Mouse (Mus musculus): ENCODE data around the gene Cyp21a1. TPM values are rescaled to one million over a fixed set of nuclear protein-coding genes. Genes with fewer than 3 reads are reported as not detected.
"Not testable (repeated sequence)": the region's sequence is repeated elsewhere in the genome, so short reads cannot be mapped to it uniquely, and the experiment has no call there.

Gene Cyp21a1
- polyA plus RNA-seq, 1 experiment from 2014 or later = not detected

- H3K4me2 ChIP-seq (replicated peaks); H3K27me3 ChIP-seq; ATAC-seq (ENCODE audit: low FRiP score, low read depth); H3K9ac ChIP-seq; H3K4me1 ChIP-seq; H3K9me3 ChIP-seq; H3K4me3 ChIP-seq; H3K36me3 ChIP-seq; H3K27ac ChIP-seq: not testable (repeated sequence)
- 95% methylated on average over 16 of the region's 16 CpGs for WGBS
These were observed 3.5 kb downstream of the Cyp21a1 start for GRCm38 (mm10) chr17:34800781-34801305.

- Histone ChIP-seq H3K9me3 (no peaks in the 10 kb centered on the region), H3K9ac (no peak overlapping the region), H3K4me1 (no peaks in the 10 kb centered on the region), H3K36me3 (no peaks in the 10 kb centered on the region), H3K27ac (no peak overlapping the region), H3K4me2 (replicated peaks) (no peak overlapping the region), H3K27me3 (no peaks in the 10 kb centered on the region), H3K4me3 (no peak overlapping the region)
- no peak for ATAC-seq (ENCODE audit: low FRiP score, low read depth)
- WGBS = 90% methylated on average over 4 of the region's 4 CpGs
These were observed 4.8 kb downstream of the Cyp21a1 start for GRCm38 (mm10) chr17:34799531-34799925.

- ATAC-seq (ENCODE audit: low FRiP score, low read depth) = no peak
- Histone ChIP-seq H3K4me3 (no peak overlapping the region), H3K9me3 (no peaks in the 10 kb centered on the region)
These were observed 5.4 kb downstream of the Cyp21a1 start for GRCm38 (mm10) chr17:34798866-34799530.

GRCm38 (mm10) chr17:34798071-34798470, 6.3 kb downstream of the Cyp21a1 start:
- H3K4me1 ChIP-seq; H3K4me2 ChIP-seq (replicated peaks); H3K36me3 ChIP-seq; ATAC-seq (ENCODE audit: low FRiP score, low read depth); H3K4me3 ChIP-seq; H3K9ac ChIP-seq; H3K27me3 ChIP-seq; H3K9me3 ChIP-seq; H3K27ac ChIP-seq: not testable (repeated sequence)
- WGBS = 82% methylated on average over 6 of the region's 7 CpGs

More at GRCm38 (mm10) chr17:34798866-34799530, 5.4 kb downstream of the Cyp21a1 start:
- Histone ChIP-seq H3K27me3 (no peaks in the 10 kb centered on the region), H3K9ac (no peak overlapping the region), H3K4me2 (replicated peaks) (no peak overlapping the region), H3K27ac (no peak overlapping the region), H3K36me3 (no peaks in the 10 kb centered on the region), H3K4me1 (no peaks in the 10 kb centered on the region)
- 89% methylated on average over 14 of the region's 17 CpGs for WGBS

GRCm38 (mm10) chr17:34797211-34797995, 7.0 kb downstream of the Cyp21a1 start:
- not testable (repeated sequence) for H3K4me1 ChIP-seq; ATAC-seq (ENCODE audit: low FRiP score, low read depth); H3K27ac ChIP-seq; H3K9ac ChIP-seq; H3K9me3 ChIP-seq; H3K27me3 ChIP-seq; H3K4me3 ChIP-seq; H3K4me2 ChIP-seq (replicated peaks); H3K36me3 ChIP-seq
- WGBS = 89% methylated on average over 10 of the region's 10 CpGs

GRCm38 (mm10) chr17:34796311-34797140, 7.8 kb downstream of the Cyp21a1 start:
- H3K9ac ChIP-seq = no peak overlapping the region
- peaks cover 6% of the 10 kb centered on the region for H3K9me3 ChIP-seq
- H3K4me3 ChIP-seq = no peak overlapping the region
- no peak for ATAC-seq (ENCODE audit: low FRiP score, low read depth)
- 82% methylated on average over 8 of the region's 8 CpGs for WGBS
- H3K4me1 ChIP-seq = no peaks in the 10 kb centered on the region
- no peak overlapping the region for H3K27ac ChIP-seq
- no peak overlapping the region for H3K4me2 ChIP-seq (replicated peaks)
- H3K36me3 ChIP-seq = no peaks in the 10 kb centered on the region
- no peaks in the 10 kb centered on the region for H3K27me3 ChIP-seq

- Histone ChIP-seq H3K27ac (no peak overlapping the region), H3K27me3 (no peaks in the 10 kb centered on the region), H3K4me3 (no peak overlapping the region), H3K4me2 (replicated peaks) (no peak overlapping the region), H3K4me1 (no peaks in the 10 kb centered on the region), H3K36me3 (no peaks in the 10 kb centered on the region), H3K9me3 (peaks cover 6% of the 10 kb centered on the region), H3K9ac (no peak overlapping the region)
- WGBS = 63% methylated on average over 9 of the region's 9 CpGs
- no peak for ATAC-seq (ENCODE audit: low FRiP score, low read depth)
These were observed 8.7 kb downstream of the Cyp21a1 start for GRCm38 (mm10) chr17:34795633-34796032.

GRCm38 (mm10) chr17:34795016-34795415, 9.3 kb downstream of the Cyp21a1 start:
- no peak overlapping the region for H3K4me3 ChIP-seq
- no peaks in the 10 kb centered on the region for H3K36me3 ChIP-seq
- WGBS = 81% methylated on average over 10 of the region's 10 CpGs
- H3K9ac ChIP-seq = no peak overlapping the region
- H3K27me3 ChIP-seq = no peaks in the 10 kb centered on the region
- no peak overlapping the region for H3K4me2 ChIP-seq (replicated peaks)
- no peak overlapping the region for H3K27ac ChIP-seq
- no peaks in the 10 kb centered on the region for H3K4me1 ChIP-seq
- peaks cover 6% of the 10 kb centered on the region for H3K9me3 ChIP-seq
- ATAC-seq (ENCODE audit: low FRiP score, low read depth) = no peak

- H3K4me2 ChIP-seq (replicated peaks) = no peak overlapping the region
- peaks cover 18% of the 10 kb centered on the region; the same call in 1 of the 2 replicates for H3K9me3 ChIP-seq
- H3K27ac ChIP-seq = no peak overlapping the region
- H3K4me3 ChIP-seq = no peak overlapping the region
- H3K27me3 ChIP-seq = no peaks in the 10 kb centered on the region
- no peak overlapping the region for H3K9ac ChIP-seq
- no peaks in the 10 kb centered on the region for H3K36me3 ChIP-seq
- no peak for ATAC-seq (ENCODE audit: low FRiP score, low read depth)
- H3K4me1 ChIP-seq = no peaks in the 10 kb centered on the region
- 67% methylated on average over 9 of the region's 9 CpGs for WGBS
These were observed 26.6 kb downstream of the Cyp21a1 start for GRCm38 (mm10) chr17:34777680-34778325.

GRCm38 (mm10) chr17:34761471-34761870, 42.9 kb downstream of the Cyp21a1 start:
- 85% methylated on average over 3 of the region's 3 CpGs for WGBS
- no peaks in the 10 kb centered on the region for H3K27me3 ChIP-seq
- no peak overlapping the region for H3K9ac ChIP-seq
- no peak overlapping the region for H3K27ac ChIP-seq
- H3K36me3 ChIP-seq = no peaks in the 10 kb centered on the region
- H3K4me3 ChIP-seq = no peak overlapping the region
- no peak for ATAC-seq (ENCODE audit: low FRiP score, low read depth)
- no peaks in the 10 kb centered on the region for H3K4me1 ChIP-seq
- no peak overlapping the region for H3K4me2 ChIP-seq (replicated peaks)
- no peaks in the 10 kb centered on the region for H3K9me3 ChIP-seq

Data from limb, embryonic 13.5 days (tissue).